Mouse (Mus musculus): ENCODE results near the gene Mcm3ap. TPM values are rescaled to one million over a fixed set of nuclear protein-coding genes. Genes with fewer than 3 reads are reported as not detected.
A peak's percentile ranks its signal among the peaks of the same experiment; 100 is the strongest.

Gene Mcm3ap
- polyA plus RNA-seq, 1 experiment from 2014 or later: 61.9 TPM

GRCm38 (mm10) chr10:76504271-76504943 lies 35.7 kb downstream of the Mcm3ap start:
- Histone ChIP-seq H3K9ac (no peak overlapping the region), H3K4me2 (no peak overlapping the region), H3K27ac (replicated peaks) (no peak overlapping the region), H3K36me3 (peaks cover 89% of the 10 kb centered on the region), H3K4me1 (replicated peaks) (no peaks in the 10 kb centered on the region), H3K9me3 (no peaks in the 10 kb centered on the region), H3K27me3 (no peaks in the 10 kb centered on the region), H3K4me3 (no peak overlapping the region)
- 89% methylated on average over 11 of the region's 11 CpGs for WGBS
- ATAC-seq (ENCODE audit: low FRiP score, low read depth): no peak

- no peaks in the 10 kb centered on the region for H3K4me1 ChIP-seq (replicated peaks)
- ATAC-seq (ENCODE audit: low FRiP score, low read depth): no peak
- no peaks in the 10 kb centered on the region for H3K9me3 ChIP-seq
Observed at GRCm38 (mm10) chr10:76505865-76506264, 37.1 kb downstream of the Mcm3ap start.

GRCm38 (mm10) chr10:76512965-76513583 lies 44.3 kb downstream of the Mcm3ap start:
- Histone ChIP-seq H3K4me1 (replicated peaks) (no peaks in the 10 kb centered on the region), H3K9me3 (no peaks in the 10 kb centered on the region), H3K36me3 (peaks cover 70% of the 10 kb centered on the region), H3K27me3 (no peaks in the 10 kb centered on the region), H3K27ac (replicated peaks) (no peak overlapping the region), H3K9ac (no peak overlapping the region), H3K4me2 (no peak overlapping the region), H3K4me3 (no peak overlapping the region)
- ATAC-seq (ENCODE audit: low FRiP score, low read depth): 0 out of 2 replicates have a peak, but pooled peaks have one; percentile 59
- WGBS: 35% methylated on average over 5 of the region's 5 CpGs

More at GRCm38 (mm10) chr10:76505865-76506264, 37.1 kb downstream of the Mcm3ap start:
- Histone ChIP-seq H3K4me2 (no peak overlapping the region), H3K27me3 (no peaks in the 10 kb centered on the region), H3K4me3 (no peak overlapping the region), H3K27ac (replicated peaks) (no peak overlapping the region), H3K36me3 (peaks cover 82% of the 10 kb centered on the region), H3K9ac (no peak overlapping the region)
- WGBS: 93% methylated on average over 7 of the region's 7 CpGs

GRCm38 (mm10) chr10:76530922-76531321 lies 62.2 kb downstream of the Mcm3ap start:
- WGBS: 3% methylated on average over 11 of the region's 11 CpGs
- peaks cover 20% of the 10 kb centered on the region for H3K36me3 ChIP-seq
- no peak for ATAC-seq (ENCODE audit: low FRiP score, low read depth)
- no peaks in the 10 kb centered on the region for H3K27me3 ChIP-seq
- H3K27ac ChIP-seq (replicated peaks): peak overlapping the region; percentile 87
- peak overlapping the region; percentile 43 for H3K9ac ChIP-seq
- H3K4me1 ChIP-seq (replicated peaks): peaks cover 40% of the 10 kb centered on the region
- no peaks in the 10 kb centered on the region for H3K9me3 ChIP-seq
- peak overlapping the region; percentile 79 for H3K4me2 ChIP-seq
- H3K4me3 ChIP-seq: peak overlapping the region; percentile 90

- under 1% methylated on average over 37 of the region's 37 CpGs for WGBS
- peak; percentile 100 for ATAC-seq (ENCODE audit: low FRiP score, low read depth)
- Histone ChIP-seq H3K9ac (peak within 1 kb of the TSS; percentile 76), H3K4me2 (peak within 1 kb of the TSS; percentile 79), H3K4me3 (peak within 1 kb of the TSS; percentile 90), H3K36me3 (peaks cover 25% of the 10 kb centered on the region), H3K27ac (replicated peaks) (peak within 1 kb of the TSS; percentile 87), H3K4me1 (replicated peaks) (peaks cover 40% of the 10 kb centered on the region), H3K27me3 (no peaks in the 10 kb centered on the region), H3K9me3 (no peaks in the 10 kb centered on the region)
Observed at GRCm38 (mm10) chr10:76531375-76531774, 62.6 kb downstream of the Mcm3ap start, which contains the start of gene Lss. Gene Lss, plus strand, starts transcription at chr10:76531588.

- peak overlapping the region; percentile 90 for H3K4me3 ChIP-seq
- under 1% methylated on average over 14 of the region's 14 CpGs for whole genome bisulfite sequencing
- H3K36me3 ChIP-seq: peaks cover 28% of the 10 kb centered on the region
- H3K27ac ChIP-seq (replicated peaks): peak overlapping the region; percentile 87
- ATAC-seq (ENCODE audit: low FRiP score, low read depth): peak; percentile 25; the same call in 1 of the 2 replicates
- H3K4me2 ChIP-seq: peak overlapping the region; percentile 79
- H3K9ac ChIP-seq: peak overlapping the region; percentile 76
- H3K9me3 ChIP-seq: no peaks in the 10 kb centered on the region
- peaks cover 40% of the 10 kb centered on the region for H3K4me1 ChIP-seq (replicated peaks)
- no peaks in the 10 kb centered on the region for H3K27me3 ChIP-seq
Observed at GRCm38 (mm10) chr10:76531828-76532227, 63.1 kb downstream of the Mcm3ap start.

- Histone ChIP-seq H3K4me3 (no peak overlapping the region), H3K27me3 (no peaks in the 10 kb centered on the region), H3K4me1 (replicated peaks) (peaks cover 38% of the 10 kb centered on the region), H3K9ac (no peak overlapping the region), H3K36me3 (peaks cover 64% of the 10 kb centered on the region), H3K4me2 (no peak overlapping the region), H3K27ac (replicated peaks) (no peak overlapping the region), H3K9me3 (no peaks in the 10 kb centered on the region)
- no peak for ATAC-seq (ENCODE audit: low FRiP score, low read depth)
- WGBS: 96% methylated on average over 7 of the region's 7 CpGs
Observed at GRCm38 (mm10) chr10:76535526-76535925, 66.8 kb downstream of the Mcm3ap start.

- no peak overlapping the region for H3K9ac ChIP-seq
- no peak for ATAC-seq (ENCODE audit: low FRiP score, low read depth)
- H3K4me3 ChIP-seq: no peak overlapping the region
- H3K9me3 ChIP-seq: no peaks in the 10 kb centered on the region
- peaks cover 23% of the 10 kb centered on the region for H3K4me1 ChIP-seq (replicated peaks)
- H3K4me2 ChIP-seq: no peak overlapping the region
- no peaks in the 10 kb centered on the region for H3K27me3 ChIP-seq
- H3K27ac ChIP-seq (replicated peaks): no peak overlapping the region
- WGBS: 91% methylated on average over 9 of the region's 9 CpGs
- H3K36me3 ChIP-seq: peaks cover 84% of the 10 kb centered on the region
Observed at GRCm38 (mm10) chr10:76537619-76538018, 68.9 kb downstream of the Mcm3ap start.

GRCm38 (mm10) chr10:76541336-76542085 lies 72.8 kb downstream of the Mcm3ap start:
- Histone ChIP-seq H3K36me3 (peaks cover 93% of the 10 kb centered on the region), H3K9me3 (no peaks in the 10 kb centered on the region), H3K27me3 (no peaks in the 10 kb centered on the region), H3K27ac (replicated peaks) (no peak overlapping the region), H3K4me1 (replicated peaks) (no peaks in the 10 kb centered on the region), H3K4me2 (no peak overlapping the region), H3K4me3 (no peak overlapping the region), H3K9ac (no peak overlapping the region)
- ATAC-seq (ENCODE audit: low FRiP score, low read depth): no peak
- 95% methylated on average over 11 of the region's 11 CpGs for WGBS

GRCm38 (mm10) chr10:76542636-76543375 lies 74.1 kb downstream of the Mcm3ap start:
- 91% methylated on average over 10 of the region's 10 CpGs for WGBS
- Histone ChIP-seq H3K9me3 (no peaks in the 10 kb centered on the region), H3K36me3 (peaks cover 94% of the 10 kb centered on the region), H3K4me1 (replicated peaks) (no peaks in the 10 kb centered on the region), H3K4me2 (no peak overlapping the region), H3K27me3 (no peaks in the 10 kb centered on the region), H3K27ac (replicated peaks) (no peak overlapping the region), H3K9ac (no peak overlapping the region), H3K4me3 (no peak overlapping the region)
- ATAC-seq (ENCODE audit: low FRiP score, low read depth): no peak

- Histone ChIP-seq H3K9me3 (no peaks in the 10 kb centered on the region), H3K4me1 (replicated peaks) (no peaks in the 10 kb centered on the region), H3K4me2 (no peak overlapping the region), H3K27me3 (no peaks in the 10 kb centered on the region), H3K27ac (replicated peaks) (no peak overlapping the region), H3K9ac (no peak overlapping the region), H3K36me3 (peaks cover 96% of the 10 kb centered on the region), H3K4me3 (no peak overlapping the region)
- no peak for ATAC-seq (ENCODE audit: low FRiP score, low read depth)
- 93% methylated on average over 8 of the region's 8 CpGs for WGBS
Observed at GRCm38 (mm10) chr10:76546566-76546965, 77.8 kb downstream of the Mcm3ap start.

Measured in hindbrain, embryonic 15.5 days (tissue).